Mouse (Mus musculus) spleen, postnatal 4 days (tissue): Measurements from ENCODE around the gene Rtn4r.

Experiments
- DNase-seq, 2 experiments: peaks; one replicate each; pipeline ENCODE4 v3.0.0; 2022; ENCODE audit warnings: low spot score in 2 of 2

The Rtn4r gene

DNA sequence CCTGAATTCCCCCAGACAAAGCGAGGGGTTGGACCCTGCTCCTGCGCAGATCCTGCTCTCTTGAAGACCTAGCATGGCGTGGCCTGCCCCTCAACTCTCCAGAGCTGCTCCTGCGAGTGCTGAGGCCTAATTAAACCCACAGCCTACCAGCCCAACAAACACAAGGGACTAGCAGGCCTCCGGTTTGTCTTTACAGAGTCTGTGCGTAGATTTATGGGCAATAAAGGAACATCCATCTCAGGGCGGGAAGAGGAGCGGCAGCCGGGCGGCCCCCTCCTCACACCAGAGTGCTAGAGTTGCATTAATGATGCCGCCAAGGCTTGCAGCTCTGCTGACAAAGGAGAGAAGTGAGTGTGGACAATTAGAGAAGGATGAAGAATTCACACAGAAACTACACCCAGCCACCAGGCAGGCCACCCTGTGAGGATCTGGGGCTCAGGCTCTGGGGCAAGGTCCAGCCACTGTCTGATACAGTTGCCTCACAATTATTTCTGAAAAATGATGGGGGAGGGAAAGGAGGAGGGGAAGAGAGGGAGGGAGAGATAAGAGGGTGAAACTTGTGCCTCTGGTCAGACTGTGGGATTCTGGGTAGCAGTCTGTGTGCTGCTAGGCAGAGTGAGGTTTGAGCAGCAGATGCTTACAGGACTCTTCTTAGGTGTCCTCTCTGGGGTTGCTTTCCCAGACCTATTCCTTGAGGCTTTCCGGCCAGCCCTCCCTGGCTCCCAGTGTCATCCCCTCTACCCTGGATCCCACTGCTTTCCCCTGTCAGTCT, 29.3 kb downstream of the Rtn4r start:
- DNase-seq: no peak

DNA sequence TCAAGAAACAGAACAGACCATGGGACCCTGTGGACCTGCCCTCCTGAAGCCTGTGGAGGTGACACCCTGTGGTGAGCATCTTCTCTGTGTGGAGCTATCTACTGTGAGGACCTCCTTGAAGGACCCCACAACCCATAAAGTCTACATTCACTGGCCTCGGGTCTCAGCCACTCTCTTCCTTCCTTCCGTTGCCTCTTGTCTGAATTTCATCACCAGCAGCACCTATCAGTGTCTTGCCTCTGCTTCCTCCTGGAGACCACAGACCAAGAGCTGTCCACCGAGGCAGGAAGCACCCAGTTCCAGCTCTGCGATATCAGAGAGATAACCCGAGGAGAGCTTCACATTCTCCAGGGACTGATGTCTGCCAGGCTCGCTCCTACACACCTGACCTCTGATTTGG, 31.8 kb downstream of the Rtn4r start:
- no peak for DNase-seq

DNA sequence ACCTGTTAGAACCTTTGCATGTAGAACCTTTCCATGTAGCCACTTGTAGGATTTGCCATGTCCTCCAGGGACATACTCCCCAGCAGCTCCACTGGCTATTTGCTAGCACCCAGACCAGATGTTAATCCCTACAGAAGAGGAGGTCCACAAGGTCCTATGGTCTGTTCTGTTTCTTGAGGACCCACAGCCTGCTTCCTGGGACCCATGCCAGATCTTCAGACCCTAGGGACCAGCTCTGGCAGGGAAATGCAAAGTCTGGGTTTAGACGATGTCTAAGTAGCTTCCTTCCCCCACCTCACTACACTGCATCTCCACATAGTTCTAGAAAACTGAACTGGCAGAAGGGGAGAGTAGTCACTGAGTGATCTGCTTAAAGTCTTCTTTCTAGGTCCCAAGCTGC, 32.3 kb downstream of the Rtn4r start:
- DNase-seq: no peak

DNA sequence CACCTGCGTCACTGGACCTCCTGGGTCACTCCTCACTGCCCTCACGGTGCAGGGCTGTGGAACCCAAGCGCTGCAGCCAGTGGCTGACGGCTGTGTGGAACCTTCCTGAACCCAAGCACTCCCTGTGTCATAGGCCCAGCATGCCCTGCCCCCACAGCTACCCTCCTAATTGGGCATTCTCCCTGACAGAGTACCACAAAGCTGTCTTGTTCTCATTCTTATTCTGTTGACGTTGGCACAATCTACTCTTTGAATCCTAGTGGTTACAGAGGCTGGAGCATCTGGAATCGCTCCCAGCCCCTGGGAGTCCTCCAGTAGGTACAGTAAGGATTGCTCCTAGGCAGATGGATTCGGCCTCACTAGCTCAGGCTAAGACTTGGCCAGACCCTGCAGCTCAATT, 33.1 kb downstream of the Rtn4r start:
- no peak for DNase-seq

DNA sequence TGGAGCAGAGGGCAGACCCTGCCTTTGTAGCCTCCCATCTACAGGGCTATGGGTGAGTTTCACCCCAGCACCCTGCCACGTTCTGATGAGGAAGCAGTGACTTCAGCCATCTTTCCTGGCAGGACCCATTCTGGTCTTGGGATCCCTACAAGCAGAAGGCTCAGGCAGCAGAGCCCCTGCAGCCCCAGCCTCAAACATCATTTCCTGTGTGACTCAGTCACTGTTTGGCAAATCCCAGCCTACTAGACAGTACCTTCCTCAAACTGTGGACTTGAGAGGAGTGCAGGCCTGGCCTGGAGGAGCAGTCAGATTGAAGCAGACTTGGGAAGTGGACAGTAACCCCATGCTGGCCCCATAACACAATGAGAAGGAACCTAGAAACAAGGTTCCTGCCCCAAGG, 33.7 kb downstream of the Rtn4r start:
- DNase-seq: no peak

DNA sequence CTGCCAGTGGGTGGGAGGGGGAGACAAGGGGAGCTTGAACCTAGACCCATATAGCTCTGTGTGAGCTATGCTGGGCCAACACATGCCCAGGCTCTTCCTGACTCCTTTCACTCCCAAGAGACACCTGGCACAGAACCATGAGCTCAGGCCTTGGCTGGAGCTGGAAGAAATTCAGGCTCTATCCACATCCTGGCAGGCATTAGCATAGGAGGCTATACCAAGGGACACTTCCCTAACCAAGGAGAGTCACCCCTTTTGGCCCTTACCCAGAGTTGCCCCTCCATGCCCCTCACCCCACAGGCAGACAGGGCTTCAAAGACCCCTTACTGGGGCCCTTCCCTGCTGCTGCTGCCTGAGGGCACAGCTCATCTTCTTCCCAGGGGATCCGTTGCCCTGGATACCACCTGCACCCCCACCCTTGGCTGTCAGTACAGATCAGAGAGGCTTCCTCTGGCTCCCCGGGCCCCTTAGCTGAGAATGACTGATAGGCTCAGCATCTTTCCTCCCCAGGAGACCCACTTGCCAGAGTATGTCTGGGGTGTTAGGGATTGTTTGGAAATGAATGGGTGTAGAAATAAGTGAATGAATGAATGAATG, 37.3 kb downstream of the Rtn4r start:
- no peak for DNase-seq

DNA sequence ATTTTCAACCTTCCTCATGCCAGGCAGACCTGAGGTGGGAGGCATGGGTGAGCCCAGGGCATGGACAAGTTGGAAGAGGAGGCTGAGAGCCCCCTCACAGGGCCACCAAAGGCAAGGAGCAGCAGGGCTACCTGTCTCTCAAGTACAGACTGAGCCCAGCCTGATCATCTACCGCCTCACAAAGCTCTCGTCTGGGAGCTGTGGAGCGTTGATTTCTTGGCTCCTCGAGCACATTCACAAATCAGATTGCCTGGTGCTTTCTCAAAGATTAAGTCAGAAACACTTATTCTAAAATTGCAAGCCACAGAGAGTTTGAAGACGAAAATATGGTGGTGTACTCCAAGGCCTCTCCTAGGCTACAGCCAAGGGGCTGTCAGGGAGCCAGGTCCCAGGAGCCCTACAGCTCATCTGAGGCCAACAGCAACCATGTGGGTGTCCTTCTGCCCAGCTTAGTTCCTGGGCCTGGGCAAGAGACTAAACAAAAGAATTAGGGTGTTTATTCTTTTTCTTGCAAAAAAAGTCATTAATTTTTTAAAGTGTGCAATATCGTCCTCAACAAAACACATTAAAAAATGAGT, 39.3 kb downstream of the Rtn4r start:
- no peak for DNase-seq

DNA sequence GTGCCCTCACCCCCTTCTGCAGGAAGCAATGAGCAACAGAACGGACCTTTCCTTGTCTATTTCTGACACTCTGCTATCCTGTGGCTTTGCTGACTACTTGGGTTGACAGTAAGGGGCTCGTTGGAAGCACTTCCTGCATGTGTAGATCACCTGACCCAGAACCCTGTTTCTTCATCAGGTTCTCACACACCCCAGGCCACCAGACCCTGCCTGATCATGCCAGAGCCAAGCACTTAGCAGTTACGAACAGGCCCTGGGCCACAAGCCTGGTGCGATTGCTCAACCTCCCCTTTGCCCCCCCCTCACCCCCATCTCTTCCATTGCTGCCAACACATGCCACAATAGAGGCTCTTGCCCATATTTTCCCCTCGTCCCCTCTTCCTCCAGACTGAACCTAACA, 41.7 kb downstream of the Rtn4r start:
- DNase-seq: no peak

DNA sequence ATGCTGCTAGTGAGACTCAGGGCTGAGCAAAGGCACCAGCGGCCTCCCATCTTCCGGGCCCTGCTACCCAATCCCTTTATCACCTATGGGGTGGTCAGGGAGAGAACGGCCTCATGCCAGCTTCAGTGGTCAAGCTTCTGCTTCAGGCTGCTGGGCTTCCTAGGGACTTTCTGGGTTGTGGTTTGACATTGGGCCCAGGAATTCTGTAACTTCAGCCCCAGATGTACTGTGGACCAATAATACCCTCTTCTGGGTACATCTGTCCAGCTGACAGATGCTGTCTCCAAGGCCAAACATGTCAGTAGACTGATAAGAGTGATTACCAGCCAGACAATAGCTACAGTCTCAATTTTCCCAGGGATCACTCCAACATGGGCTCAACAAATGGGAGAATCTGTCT, 42.3 kb downstream of the Rtn4r start:
- no peak for DNase-seq

DNA sequence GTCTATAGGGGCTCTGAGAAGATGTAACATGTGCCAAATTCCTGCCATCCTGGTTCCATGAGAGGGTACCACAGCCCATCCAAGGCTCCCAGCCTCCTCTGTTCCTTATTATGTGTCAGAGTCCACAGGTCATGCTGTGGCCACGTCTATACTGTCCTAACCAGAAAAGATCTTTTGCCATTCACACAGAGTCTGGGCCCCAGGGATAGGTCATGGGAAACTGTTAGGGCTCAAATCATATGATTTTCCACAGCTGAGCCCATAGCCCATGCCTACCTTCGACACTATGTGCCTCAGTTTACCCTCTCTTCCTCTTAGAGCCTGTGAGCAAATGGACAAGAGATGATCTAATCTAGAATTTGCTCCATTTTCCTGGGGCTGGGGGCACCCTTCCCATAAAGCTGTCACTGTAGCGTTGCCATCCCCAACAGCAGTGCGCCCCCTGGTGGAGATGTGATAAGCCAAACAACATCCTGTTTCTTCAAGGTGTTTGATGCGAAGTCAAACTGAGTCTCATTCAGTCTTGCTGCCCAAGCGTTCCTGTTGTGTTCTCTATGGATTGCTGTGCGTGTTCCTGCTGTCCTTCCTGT, 44.9 kb downstream of the Rtn4r start:
- peak; percentile 69 to 93 for DNase-seq

DNA sequence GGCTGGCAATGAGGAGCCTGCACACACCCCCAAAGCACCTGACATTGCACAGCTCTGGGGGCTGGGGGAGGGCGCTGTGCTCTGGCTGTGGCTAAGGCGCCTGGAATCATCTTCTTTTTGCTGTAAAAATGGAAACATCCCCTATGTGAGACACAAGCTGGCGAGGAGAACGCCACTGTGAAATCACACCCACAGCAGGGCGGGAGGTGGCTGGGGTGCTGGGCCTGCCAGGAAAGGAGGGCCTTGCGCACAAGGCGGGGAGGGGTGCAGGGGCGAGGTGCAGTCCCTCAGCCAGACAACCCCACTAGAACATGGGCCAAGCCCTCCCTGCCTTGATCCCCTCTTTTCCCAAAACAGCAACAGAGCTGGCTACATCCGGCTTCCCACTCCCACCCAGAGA, 45.8 kb downstream of the Rtn4r start:
- DNase-seq: no peak

DNA sequence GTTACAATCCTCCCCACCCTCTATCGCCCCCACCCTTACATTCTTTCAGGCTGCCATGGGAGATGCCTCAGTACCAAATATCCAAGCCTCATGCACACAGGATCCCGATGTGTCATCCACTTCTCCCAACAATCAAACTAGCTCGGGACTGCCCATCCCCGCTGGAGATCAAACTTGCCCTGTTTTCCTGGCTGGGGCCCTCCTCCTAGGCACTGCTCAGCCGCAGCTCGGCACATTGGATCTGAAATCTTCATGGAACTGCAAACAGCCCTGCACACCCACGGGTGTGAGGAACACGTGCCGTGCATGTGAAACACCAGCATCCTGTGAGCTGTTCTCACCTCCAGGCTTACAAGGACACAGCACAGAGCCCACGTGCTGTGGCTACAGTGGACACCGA, 46.3 kb downstream of the Rtn4r start:
- DNase-seq: no peak

DNA sequence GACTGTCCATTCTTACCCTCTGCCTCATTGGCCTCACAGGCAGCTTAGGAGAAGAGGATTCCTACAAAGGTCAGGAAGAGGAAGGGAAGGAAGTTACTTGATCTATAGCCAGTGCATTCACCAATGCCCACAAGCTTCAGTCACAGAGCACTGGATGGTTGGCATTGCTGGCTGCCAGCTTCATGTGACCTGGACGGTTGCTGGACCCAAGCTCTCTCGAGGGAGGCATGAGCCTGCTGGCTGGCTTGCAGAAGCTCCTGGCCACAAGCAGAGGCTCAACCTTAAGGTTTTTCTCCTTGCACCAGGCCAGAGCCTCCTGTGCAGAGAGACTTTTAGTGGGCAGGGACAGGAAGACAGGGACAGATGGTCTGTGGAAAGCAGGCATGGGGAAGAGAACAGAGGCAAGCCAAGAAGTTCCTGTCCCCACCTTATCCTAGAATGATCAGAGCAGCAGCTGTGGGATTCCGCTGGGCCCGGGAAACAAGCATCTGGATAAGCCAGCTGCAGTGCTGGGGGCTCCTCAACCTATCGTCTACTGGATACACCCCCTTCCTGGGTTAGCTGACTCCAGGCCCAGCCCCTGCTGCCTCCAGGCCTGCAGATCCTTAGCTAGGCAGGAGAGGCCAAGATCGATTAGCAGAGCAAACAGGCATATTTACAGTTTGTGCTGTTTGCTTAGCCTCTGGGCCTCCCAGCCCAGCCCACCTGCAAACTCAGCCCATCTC, 48.5 kb downstream of the Rtn4r start:
- DNase-seq: no peak

DNA sequence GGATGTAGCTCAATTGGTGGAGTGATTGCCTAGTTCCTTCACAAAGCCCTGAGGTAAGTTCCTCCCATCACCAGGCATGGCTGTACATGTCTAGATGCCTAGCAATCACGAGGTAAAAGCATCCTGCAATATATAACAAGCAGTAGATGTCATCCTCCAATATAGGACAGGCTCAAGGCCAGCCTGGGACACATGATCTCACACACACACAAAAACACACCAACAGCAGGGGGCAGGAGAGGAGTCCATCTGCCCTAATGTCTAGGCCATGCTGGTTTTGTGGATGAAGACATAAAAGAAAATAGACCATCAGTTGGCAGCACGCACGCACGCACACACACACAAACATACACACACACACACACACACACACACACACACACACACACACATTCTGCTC, 49.3 kb downstream of the Rtn4r start:
- no peak for DNase-seq

DNA sequence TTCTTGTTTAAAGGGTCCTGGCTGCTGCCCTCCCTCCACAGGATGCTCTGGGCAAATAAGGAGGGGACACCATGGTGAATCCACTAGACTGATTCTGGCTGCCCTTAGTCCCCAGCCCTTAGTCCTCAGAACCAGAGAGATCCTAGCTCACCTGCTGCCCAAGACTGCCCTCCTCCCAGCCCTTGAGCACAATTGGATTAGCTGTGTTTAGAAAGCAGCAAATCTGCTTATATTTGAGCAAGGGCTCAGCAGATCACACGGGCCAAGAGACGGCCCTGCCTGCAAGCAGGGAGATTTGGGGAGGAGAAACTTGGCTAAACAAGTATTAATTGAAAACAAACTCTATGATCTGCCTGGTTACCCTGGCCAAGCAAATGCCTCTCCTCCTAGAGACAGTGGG, 52.1 kb downstream of the Rtn4r start:
- no peak for DNase-seq

DNA sequence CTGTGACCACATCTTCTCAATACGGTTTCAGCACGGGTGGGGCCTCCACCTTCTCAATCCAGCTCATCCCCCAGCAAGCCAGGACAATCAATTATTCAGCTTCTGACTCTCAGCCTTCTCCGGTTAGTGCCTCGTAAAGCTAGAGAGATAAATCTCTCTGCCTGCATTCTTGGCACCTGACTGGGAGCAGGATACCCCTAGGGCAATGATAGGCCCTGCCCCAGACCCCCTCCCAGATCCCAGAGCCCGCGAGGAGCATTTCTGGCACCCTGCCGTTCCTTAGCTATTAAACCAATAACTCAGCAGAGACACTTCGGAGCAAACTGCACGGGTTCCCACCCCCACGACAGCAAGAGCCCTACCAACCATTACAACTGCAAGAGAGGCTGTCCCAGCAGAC, 54.0 kb downstream of the Rtn4r start:
- no peak for DNase-seq

DNA sequence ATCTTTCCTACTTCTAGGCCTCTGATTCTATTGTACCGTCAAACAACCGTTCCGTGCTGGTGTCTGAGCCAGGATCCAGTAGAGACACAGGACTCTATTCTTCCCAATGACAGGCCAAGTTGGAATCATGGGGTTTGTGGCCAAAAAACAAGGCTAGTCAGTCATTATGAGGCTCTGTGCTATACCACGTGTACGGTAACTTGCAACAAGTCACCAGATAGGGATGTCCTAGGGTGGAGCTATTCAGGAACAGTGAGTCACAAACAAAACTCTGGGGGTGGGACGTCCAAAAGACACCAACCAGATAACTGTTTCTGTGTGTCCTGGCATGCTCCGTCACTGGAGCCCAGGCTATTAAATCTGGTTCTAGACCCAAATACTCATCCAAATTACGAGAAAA, 55.3 kb downstream of the Rtn4r start:
- no peak for DNase-seq

DNA sequence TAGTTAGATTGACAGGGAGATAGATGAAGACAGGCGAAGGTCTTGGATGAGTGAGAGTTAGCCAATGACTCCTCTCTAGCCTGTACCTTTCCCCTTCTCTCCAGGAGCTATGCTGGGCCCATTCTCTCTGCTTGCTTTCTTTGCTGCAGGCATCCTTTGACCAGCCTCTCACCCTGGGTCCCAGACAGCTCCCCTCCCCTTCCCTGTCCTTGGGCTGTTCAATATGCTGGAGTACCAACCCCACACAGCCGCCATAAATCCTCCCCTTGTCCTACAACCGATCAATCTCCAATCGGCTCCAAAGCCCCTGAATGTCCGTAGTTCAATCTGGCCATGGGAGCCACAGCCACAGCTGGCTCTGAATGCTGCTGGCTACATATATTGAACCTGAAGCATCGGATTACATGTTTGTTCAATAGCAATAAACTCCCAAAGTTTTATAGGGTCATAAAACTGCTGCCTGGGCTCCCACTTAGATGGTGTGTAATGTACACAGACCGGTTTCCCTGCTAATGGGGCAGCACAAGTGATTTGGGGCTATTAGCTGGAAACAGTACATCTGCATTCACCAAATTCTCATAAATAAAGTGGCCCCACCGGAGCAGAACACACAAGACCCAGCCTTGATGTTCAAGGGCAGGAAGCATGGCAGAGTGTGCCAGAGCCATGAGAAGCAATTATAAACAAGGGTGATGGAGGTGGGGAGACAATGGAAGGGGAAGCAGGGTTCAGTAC, 58.4 kb downstream of the Rtn4r start:
- DNase-seq: no peak

DNA sequence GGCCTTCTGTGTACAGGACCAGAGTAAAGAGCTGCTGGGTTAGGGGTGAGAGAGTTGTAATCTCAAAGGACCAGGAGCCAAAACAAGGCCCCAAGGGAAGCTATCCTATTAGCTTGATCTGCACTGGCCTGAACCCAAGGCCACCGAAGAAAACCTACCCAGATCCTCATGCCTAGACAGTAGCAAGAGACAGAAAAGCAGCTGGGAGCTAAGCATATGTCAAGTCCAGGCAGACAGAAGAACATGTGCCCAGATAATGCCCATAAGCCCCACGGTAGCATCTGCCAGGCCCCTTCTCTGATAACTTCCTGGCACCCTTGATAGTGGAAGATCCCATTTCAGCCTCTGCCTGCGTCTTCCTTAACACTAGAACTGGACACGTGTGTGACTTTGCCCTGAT, 59.4 kb downstream of the Rtn4r start:
- no peak for DNase-seq

DNA sequence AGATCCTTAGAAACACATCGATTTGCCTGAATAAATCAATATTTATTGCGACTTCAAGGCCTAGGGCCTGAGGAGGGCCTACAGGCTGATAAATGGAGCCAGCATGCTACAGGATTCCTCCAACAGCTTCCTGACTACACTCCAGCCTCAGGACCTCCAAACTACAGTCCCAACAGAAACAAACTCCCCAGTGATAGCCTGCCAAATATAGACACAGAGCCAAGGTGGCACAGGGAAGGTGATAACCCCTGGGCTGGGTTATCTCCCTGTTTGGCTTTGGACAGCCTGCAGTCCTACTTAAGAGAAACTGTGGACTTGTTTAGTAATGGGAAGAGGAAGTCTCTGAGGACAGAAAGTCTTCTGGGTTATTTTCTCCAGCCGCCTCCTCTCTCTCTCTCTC, 59.8 kb downstream of the Rtn4r start:
- DNase-seq: no peak

DNA sequence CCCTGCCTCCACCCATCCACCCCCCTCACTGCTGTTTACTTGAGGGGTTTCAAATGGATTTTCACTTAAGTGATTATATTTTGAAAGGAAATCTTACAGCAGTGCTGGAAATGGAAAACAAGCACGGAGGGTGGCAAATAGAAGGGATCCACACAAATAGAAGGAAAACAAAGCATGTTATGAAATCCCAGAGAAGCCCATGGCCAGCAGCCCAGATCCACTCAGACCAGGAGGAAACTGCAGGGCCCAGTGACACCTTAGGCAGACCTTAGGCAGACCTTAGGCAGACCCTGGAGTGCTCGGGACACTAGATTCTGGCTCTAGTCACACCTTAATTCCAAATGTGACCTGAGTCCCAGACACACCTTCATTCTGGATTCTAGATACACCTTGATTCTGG, 63.6 kb downstream of the Rtn4r start:
- no peak for DNase-seq
